Mouse (Mus musculus) spleen, postnatal 36 days (tissue): ENCODE measurements around the gene Spock1.
"Not testable (repeated sequence)": the region's sequence is repeated elsewhere in the genome, so short reads cannot be mapped to it uniquely, and the experiment has no call there.

Experiments
- DNase-seq, 2 experiments: peaks; one replicate each; pipeline ENCODE4 v3.0.0; 2022; ENCODE audit warnings: low spot score in 2 of 2, mixed read lengths in 1 of 2

Spock1 gene

GRCm38 (mm10) chr13:57494838-57495237, 413.3 kb downstream of the Spock1 start:
- no peak for DNase-seq

- no peak for DNase-seq
Measured at GRCm38 (mm10) chr13:57488926-57489325, 419.2 kb downstream of the Spock1 start.

GRCm38 (mm10) chr13:57484426-57485168, 423.5 kb downstream of the Spock1 start:
- no peak for DNase-seq

GRCm38 (mm10) chr13:57476700-57477099, 431.4 kb downstream of the Spock1 start:
- no peak for DNase-seq

- DNase-seq = no peak
Measured at GRCm38 (mm10) chr13:57474068-57474467, 434.1 kb downstream of the Spock1 start.

GRCm38 (mm10) chr13:57470922-57471321, 437.2 kb downstream of the Spock1 start:
- DNase-seq = not testable (repeated sequence)

GRCm38 (mm10) chr13:57459978-57460377, 448.2 kb downstream of the Spock1 start:
- no peak for DNase-seq

- no peak for DNase-seq
Measured at GRCm38 (mm10) chr13:57450189-57450821, 457.8 kb downstream of the Spock1 start.

GRCm38 (mm10) chr13:57448906-57449305, 459.2 kb downstream of the Spock1 start:
- DNase-seq = no peak

- DNase-seq = no peak
Measured at GRCm38 (mm10) chr13:57444977-57445376, 463.2 kb downstream of the Spock1 start.

GRCm38 (mm10) chr13:57440111-57440510, 468.0 kb downstream of the Spock1 start:
- no peak for DNase-seq

GRCm38 (mm10) chr13:57435726-57436220, 472.4 kb downstream of the Spock1 start:
- DNase-seq = no peak

- no peak for DNase-seq
Measured at GRCm38 (mm10) chr13:57433848-57434247, 474.3 kb downstream of the Spock1 start.

GRCm38 (mm10) chr13:57431815-57432214, 476.3 kb downstream of the Spock1 start:
- DNase-seq = no peak

GRCm38 (mm10) chr13:57428840-57429239, 479.3 kb downstream of the Spock1 start:
- no peak for DNase-seq

GRCm38 (mm10) chr13:57418781-57419180, 489.4 kb downstream of the Spock1 start:
- DNase-seq = no peak

GRCm38 (mm10) chr13:57414716-57415115, 493.4 kb downstream of the Spock1 start:
- no peak for DNase-seq

GRCm38 (mm10) chr13:57407666-57408065, 500.5 kb downstream of the Spock1 start:
- DNase-seq = no peak

- DNase-seq = no peak
Measured at GRCm38 (mm10) chr13:57402386-57402785, 505.7 kb downstream of the Spock1 start.

GRCm38 (mm10) chr13:57372141-57372700, 535.9 kb downstream of the Spock1 start:
- no peak for DNase-seq
